Mouse (Mus musculus): ENCODE data around the gene Scgb2b24. TPM values are rescaled to one million over a fixed set of nuclear protein-coding genes. Genes with fewer than 3 reads are reported as not detected.

The Scgb2b24 gene
- not detected in 2 replicates for total RNA-seq (2017)

DNA sequence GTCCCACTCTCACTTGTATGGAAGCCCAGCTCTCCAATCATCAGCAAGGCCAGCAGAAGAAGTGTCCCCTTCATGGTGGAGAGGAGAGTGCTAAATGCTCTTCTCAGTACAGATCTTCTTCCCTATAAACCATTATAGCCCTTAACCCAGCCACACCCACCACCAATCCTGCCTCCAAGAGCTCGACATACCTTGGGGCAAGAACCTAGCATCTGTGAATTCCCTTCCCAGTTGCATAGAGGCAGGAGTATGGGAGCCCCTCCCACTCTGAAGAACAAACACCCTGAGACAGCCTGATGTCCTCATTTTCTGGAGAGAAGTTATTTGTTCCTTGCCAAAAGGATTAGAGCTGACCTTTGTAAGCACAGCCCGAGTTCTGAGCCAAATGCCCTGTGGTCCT is at the start of gene Scgb2b24:
TSS of gene Scgb2b24 (minus strand) at position 101 of the 400 bp plus-strand sequence.
- no peak for ATAC-seq (ENCODE audit: extremely low read depth, insufficient number of reproducible peaks, low FRiP score, poor library complexity, severe bottlenecking)

- ATAC-seq (ENCODE audit: extremely low read depth, insufficient number of reproducible peaks, low FRiP score, poor library complexity, severe bottlenecking), result no peak
These were observed 4.4 kb upstream of the Scgb2b24 start, which contains the start of gene Scgb1b24 for GRCm38 (mm10) chr7:33743499-33743898. Gene Scgb1b24 (plus strand): TSS chr7:33743799.

GRCm38 (mm10) chr7:33689864-33690263 is 49.2 kb downstream of the Scgb2b24 start:
- ATAC-seq (ENCODE audit: extremely low read depth, insufficient number of reproducible peaks, low FRiP score, poor library complexity, severe bottlenecking), result no peak

Other genes starting within 250 kb of the Scgb2b24 start
- not detected in 2 replicates for gene Scgb2b21, start 218.9 kb downstream of the Scgb2b24 start, total RNA-seq (2017)
- not detected in 2 replicates for gene Scgb1b24, start 4.5 kb upstream of the Scgb2b24 start, total RNA-seq (2017)
- not detected in 2 replicates for gene Scgb2b26, start 205.7 kb upstream of the Scgb2b24 start, total RNA-seq (2017)

All from neutrophil, adult 5-6 weeks (primary cell).